ENCODE assay signal across 19 mouse cellular contexts in the genomic region with DNA sequence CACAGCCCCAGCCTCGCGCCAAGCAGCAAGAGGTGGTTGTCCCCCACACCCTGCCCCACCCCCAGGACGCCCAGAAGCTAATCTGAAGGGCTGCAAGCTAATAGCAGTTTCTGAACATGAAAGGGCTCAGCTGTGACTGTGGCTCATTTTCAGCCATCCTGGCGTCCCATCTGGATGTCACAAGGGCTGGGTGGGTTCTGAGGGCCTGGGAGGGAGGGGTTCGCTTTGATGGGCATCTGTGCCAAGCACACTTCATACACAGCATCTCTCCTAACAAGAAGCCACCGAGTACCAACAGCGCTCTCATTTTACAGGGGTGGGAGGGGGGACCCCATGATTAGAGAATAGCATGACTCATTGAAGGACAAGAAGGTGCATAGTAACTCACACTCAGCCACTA. TPM values are rescaled to one million over a fixed set of nuclear protein-coding genes. Genes with fewer than 3 reads are reported as not detected.
DNase-seq lines count a peak whose midpoint lies in the region; ATAC-seq lines count a peak whose summit lies in the region.
"Had no signal": no experiment of that assay in that cellular context is flagged by ENCODE, and none has a peak within 500 bp of the region (broad histone marks: within the 10 kb centered on the region; RNA-seq: fewer than 3 reads in every experiment).

No protein-coding gene starts in this region.

- H3K9ac ChIP-seq in forebrain, embryonic 14.5 days (ENCODE audit: low read length): no peak overlapping the region
- H3K9ac ChIP-seq in forebrain, embryonic 16.5 days (replicated peaks; ENCODE audit: low read depth, low read length): no peak overlapping the region
- H3K9ac ChIP-seq: embryonic facial prominence, embryonic 15.5 days had no signal

- H3K4me3 ChIP-seq in forebrain, embryonic 14.5 days (ENCODE audit: low read depth, low read length): no peak overlapping the region
- H3K4me3 ChIP-seq in forebrain, embryonic 16.5 days (replicated peaks; ENCODE audit: low read length): no peak overlapping the region
- H3K4me3 ChIP-seq in limb, embryonic 10.5 days: no peak overlapping the region
- H3K4me3 ChIP-seq: embryonic facial prominence, embryonic 15.5 days had no signal

- ATAC-seq in forebrain, embryonic 14.5 days: peak; percentile 52; the same call in 1 of the 2 replicates
- peak; percentile 38 for ATAC-seq in forebrain, embryonic 16.5 days
- ATAC-seq: lung, postnatal 0 days had no signal

- no peak overlapping the region for H3K27ac ChIP-seq in forebrain, embryonic 14.5 days (ENCODE audit: low read depth, low read length)
- no peak overlapping the region for H3K27ac ChIP-seq in forebrain, embryonic 16.5 days (ENCODE audit: low read length)
- H3K27ac ChIP-seq in limb, embryonic 10.5 days: 0 out of 2 replicates have a peak overlapping the region, but pooled peaks have one; percentile 17
- H3K27ac ChIP-seq: embryonic facial prominence, embryonic 15.5 days; kidney, postnatal 0 days had no signal

- H3K4me2 ChIP-seq in forebrain, embryonic 14.5 days (ENCODE audit: low read length): no peak overlapping the region
- H3K4me2 ChIP-seq in forebrain, embryonic 16.5 days (ENCODE audit: low read length): no peak overlapping the region
- H3K4me2 ChIP-seq: embryonic facial prominence, embryonic 15.5 days; heart, embryonic 11.5 days had no signal

- intact Hi-C loops in left cerebral cortex, postnatal 4 days (cut with DNase I): no loop called here
- intact Hi-C loops in left cerebral cortex, postnatal 25 days (cut with DNase I): no loop called here
- intact Hi-C loops in heart, postnatal 25 days (cut with DNase I): no loop called here
- intact Hi-C loops in gastrocnemius, postnatal 36 days (cut with DNase I): no loop called here

- WGBS in forebrain, embryonic 14.5 days: 59% methylated on average over 7 of the region's 7 CpGs
- 50% methylated on average over 7 of the region's 7 CpGs for WGBS in forebrain, embryonic 16.5 days
- 63% methylated on average over 7 of the region's 7 CpGs for WGBS in limb, embryonic 10.5 days

- peaks cover 3% of the 10 kb centered on the region; the same call in 1 of the 2 replicates for H3K4me1 ChIP-seq in forebrain, embryonic 14.5 days (ENCODE audit: control insufficient read depth, insufficient read depth, low read length)
- peaks cover 8% of the 10 kb centered on the region; the same call in 1 of the 2 replicates for H3K4me1 ChIP-seq in forebrain, embryonic 16.5 days (replicated peaks; ENCODE audit: control insufficient read depth, insufficient read depth, low read length)
- H3K4me1 ChIP-seq in limb, embryonic 10.5 days: peaks cover 32% of the 10 kb centered on the region
- H3K4me1 ChIP-seq: embryonic facial prominence, embryonic 15.5 days had no signal

- H3K9me3 ChIP-seq in forebrain, embryonic 14.5 days (replicated peaks; ENCODE audit: control insufficient read depth, low read length): no peaks in the 10 kb centered on the region
- H3K9me3 ChIP-seq in forebrain, embryonic 16.5 days (ENCODE audit: control insufficient read depth, low read length): no peaks in the 10 kb centered on the region
- no peaks in the 10 kb centered on the region for H3K9me3 ChIP-seq in limb, embryonic 10.5 days (replicated peaks)
- H3K9me3 ChIP-seq: embryonic facial prominence, embryonic 15.5 days had no signal

- H3K36me3 ChIP-seq in forebrain, embryonic 14.5 days (ENCODE audit: control insufficient read depth, insufficient read depth, low read length): no peaks in the 10 kb centered on the region
- no peaks in the 10 kb centered on the region for H3K36me3 ChIP-seq in forebrain, embryonic 16.5 days (ENCODE audit: control insufficient read depth, insufficient read depth)
- no peaks in the 10 kb centered on the region for H3K36me3 ChIP-seq in limb, embryonic 10.5 days
- H3K36me3 ChIP-seq: embryonic facial prominence, embryonic 15.5 days had no signal

- peak; percentile 79 for DNase-seq in left cerebral cortex, postnatal 4 days
- DNase-seq in left cerebral cortex, postnatal 25 days (ENCODE audit: low spot score in 2 of 2): no peak
- DNase-seq in forebrain, embryonic 14.5 days (ENCODE audit: low spot score): peak; percentile 70
- DNase-seq in limb, embryonic 10.5 days (ENCODE audit: low spot score): no peak
- no peak for DNase-seq in heart, postnatal 25 days (ENCODE audit: low spot score)
- no peak for DNase-seq in gastrocnemius, postnatal 36 days
- DNase-seq: adrenal gland, adult 8-10 months; cerebellum, postnatal 36 days; heart, postnatal 10 days; kidney, adult 18-20 months; layer of hippocampus, postnatal 36 days; liver; right cerebral cortex, postnatal 4 days had no signal

- no peaks in the 10 kb centered on the region for H3K27me3 ChIP-seq in forebrain, embryonic 14.5 days (replicated peaks; ENCODE audit: control insufficient read depth, insufficient read depth, low read length)
- no peaks in the 10 kb centered on the region for H3K27me3 ChIP-seq in forebrain, embryonic 16.5 days (replicated peaks; ENCODE audit: control insufficient read depth, insufficient read depth, low read length)
- H3K27me3 ChIP-seq in limb, embryonic 10.5 days (ENCODE audit: low read depth, poor library complexity, severe bottlenecking): no peaks in the 10 kb centered on the region
- H3K27me3 ChIP-seq: embryonic facial prominence, embryonic 15.5 days had no signal

RNA-seq across cellular contexts. Expression of a gene that starts 14.9 kb away (rescaled TPM):
- 10 to 100 TPM; 84.8 to 94.8 TPM for total RNA-seq in left cerebral cortex, postnatal 4 days (2021)
- total RNA-seq in left cerebral cortex, postnatal 25 days (2021): 10 to 100 TPM; 91.8 to 96.6 TPM
- 155 and 238 TPM in 2 replicates for polyA plus RNA-seq in forebrain, embryonic 14.5 days (2014; fragmentation: Nextera tagmentation; extraction: Ambion mirVana)
- 403 and 441 TPM in 2 replicates for polyA plus RNA-seq in forebrain, embryonic 16.5 days (2015; fragmentation: Nextera tagmentation; extraction: Ambion mirVana)
- 330 and 448 TPM in 2 replicates for polyA plus RNA-seq in limb, embryonic 10.5 days (2016; fragmentation: Nextera tagmentation; extraction: Ambion mirVana)
- 10 to 100 TPM; 95.9 to 98.4 TPM for total RNA-seq in heart, postnatal 25 days (2021)
- total RNA-seq in gastrocnemius, postnatal 36 days (2021): 10 to 100 TPM; 71.1 to 87.4 TPM

RNA-seq across cellular contexts. Expression of a gene that starts 28.3 kb away (rescaled TPM):
- 1 to 10 TPM in 1 of 2 experiments, not detected in 1; 1.0 TPM for total RNA-seq in left cerebral cortex, postnatal 4 days (2021)
- total RNA-seq in left cerebral cortex, postnatal 25 days (2021): under 1 TPM; 0.53 to 0.55 TPM
- polyA plus RNA-seq in forebrain, embryonic 14.5 days (2014; fragmentation: Nextera tagmentation; extraction: Ambion mirVana): not detected in 2 replicates
- not detected in 2 replicates for polyA plus RNA-seq in forebrain, embryonic 16.5 days (2015; fragmentation: Nextera tagmentation; extraction: Ambion mirVana)
- 0.13 TPM in 1 of 2 replicates, not detected in the other for polyA plus RNA-seq in limb, embryonic 10.5 days (2016; fragmentation: Nextera tagmentation; extraction: Ambion mirVana)
- total RNA-seq in heart, postnatal 25 days (2021): not detected
- total RNA-seq in gastrocnemius, postnatal 36 days (2021): not detected
- total RNA-seq: heart, postnatal 10 days; layer of hippocampus, postnatal 36 days; neutrophil, adult 5-6 weeks had no signal
- polyA plus RNA-seq: heart, embryonic 11.5 days had no signal

RNA-seq across cellular contexts. Expression of a gene that starts 49.3 kb away (rescaled TPM):
- total RNA-seq in left cerebral cortex, postnatal 4 days (2021): 10 to 100 TPM; 25.5 to 27.2 TPM
- total RNA-seq in left cerebral cortex, postnatal 25 days (2021): 10 to 100 TPM; 19.1 to 21.1 TPM
- 51.3 and 53.3 TPM in 2 replicates for polyA plus RNA-seq in forebrain, embryonic 14.5 days (2014; fragmentation: Nextera tagmentation; extraction: Ambion mirVana)
- 54.9 and 58.1 TPM in 2 replicates for polyA plus RNA-seq in forebrain, embryonic 16.5 days (2015; fragmentation: Nextera tagmentation; extraction: Ambion mirVana)
- 73.8 and 77.9 TPM in 2 replicates for polyA plus RNA-seq in limb, embryonic 10.5 days (2016; fragmentation: Nextera tagmentation; extraction: Ambion mirVana)
- total RNA-seq in heart, postnatal 25 days (2021): 1 to 10 TPM; 7.4 to 7.5 TPM
- total RNA-seq in gastrocnemius, postnatal 36 days (2021): 1 to 10 TPM; 2.7 to 4.3 TPM

Comparison
In these comparisons a context has a peak if more than half of its experiments do, and no peak if none do; other contexts are left out.
1. DNase-seq: peak in left cerebral cortex, postnatal 4 days (single experiment) and forebrain, embryonic 14.5 days (single experiment); none in left cerebral cortex, postnatal 25 days (0 of 2), limb, embryonic 10.5 days (single experiment), heart, postnatal 25 days (single experiment) and gastrocnemius, postnatal 36 days (0 of 2).